Mouse (Mus musculus): Measurements from ENCODE around the gene Vwa5b1.

Vwa5b1 gene

GRCm38 (mm10) chr4:138576661-138577060, 59.0 kb downstream of the Vwa5b1 start:
- DNase-seq (ENCODE audit: low spot score) = no peak

DNA sequence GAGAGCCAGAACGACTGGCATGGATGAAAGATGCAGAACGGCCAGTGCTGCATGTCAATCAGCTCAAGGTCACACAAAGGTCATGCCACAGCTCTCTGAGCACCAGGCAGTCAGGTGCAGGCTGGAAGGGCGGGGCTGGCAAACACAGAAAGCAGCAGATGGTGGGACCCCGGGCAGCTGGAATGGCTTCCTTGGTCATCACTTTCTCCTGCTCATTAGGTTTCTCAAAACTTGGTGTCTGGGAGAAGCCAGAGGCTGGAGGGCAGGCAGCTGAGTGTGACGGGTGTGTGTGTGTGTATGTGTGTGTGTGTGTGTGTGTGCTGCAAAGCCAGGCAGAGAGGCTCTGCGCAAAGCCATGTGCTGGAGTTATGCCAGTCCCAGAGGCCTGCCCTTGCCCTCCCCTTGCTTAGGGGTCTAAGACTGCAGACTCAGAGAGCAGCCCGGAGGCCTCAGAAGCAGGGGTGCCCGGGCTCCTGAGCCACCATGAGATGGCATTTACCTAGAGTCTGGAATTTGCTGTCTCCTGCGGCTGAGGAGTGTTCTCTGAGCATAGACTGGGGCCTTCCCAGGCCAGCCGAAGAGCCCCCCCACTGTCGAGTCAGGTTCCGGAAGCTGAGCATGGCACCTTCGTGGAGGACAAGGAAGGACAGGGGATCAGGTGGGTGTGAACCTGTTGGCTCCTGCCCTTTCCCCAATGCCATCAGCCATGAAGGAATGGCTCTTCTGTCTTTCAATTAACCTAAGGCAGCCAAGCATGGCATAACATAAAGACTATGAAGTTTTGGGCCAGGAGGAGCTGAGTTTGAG, 60.7 kb downstream of the Vwa5b1 start:
- DNase-seq (ENCODE audit: low spot score) = no peak

DNA sequence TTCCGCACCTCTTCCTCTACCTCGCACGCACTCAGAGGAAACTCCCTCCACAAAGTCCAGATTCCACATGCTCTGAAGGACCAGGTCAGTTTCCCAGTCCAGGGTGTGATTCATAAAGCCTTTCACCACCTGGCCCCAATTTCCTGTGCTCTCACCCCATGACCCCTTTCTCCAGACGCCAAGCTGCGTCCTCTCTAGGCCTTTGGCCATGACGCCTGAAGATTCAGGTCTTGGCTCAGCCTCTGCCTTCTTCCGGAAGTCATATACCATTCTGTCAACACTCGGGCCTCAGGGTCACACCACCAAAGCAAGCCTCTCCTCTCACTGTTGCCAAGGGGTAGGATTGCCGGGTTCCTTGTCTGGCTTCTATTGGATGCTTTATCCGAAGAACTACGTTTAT, 65.8 kb downstream of the Vwa5b1 start:
- no peak for DNase-seq (ENCODE audit: low spot score)

- DNase-seq (ENCODE audit: low spot score) = no peak
These were observed 67.4 kb downstream of the Vwa5b1 start for GRCm38 (mm10) chr4:138568275-138568674.

GRCm38 (mm10) chr4:138561986-138562385, 73.7 kb downstream of the Vwa5b1 start:
- DNase-seq (ENCODE audit: low spot score) = peak; percentile 32

DNA sequence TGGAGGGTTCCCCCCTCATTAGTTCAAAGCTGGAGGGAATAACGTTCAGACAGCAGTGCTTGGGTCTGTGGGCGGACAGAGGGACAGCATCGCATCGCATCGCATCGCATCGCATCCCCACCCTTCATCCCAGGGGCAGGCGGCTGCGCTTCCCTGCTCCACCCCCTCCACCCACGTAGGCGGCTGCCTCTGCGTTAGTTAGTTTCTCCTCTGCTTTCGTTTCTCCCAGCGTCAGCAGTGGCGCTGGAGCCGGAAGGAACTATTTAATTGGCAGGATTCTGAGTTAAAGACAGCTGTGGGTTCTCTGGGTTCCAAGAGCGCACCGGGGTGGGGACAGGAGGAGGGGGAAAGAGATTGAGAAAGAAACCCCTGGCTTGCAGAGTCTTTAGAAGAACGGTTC, 80.2 kb downstream of the Vwa5b1 start:
- no peak for DNase-seq (ENCODE audit: low spot score)

GRCm38 (mm10) chr4:138554934-138555333, 80.8 kb downstream of the Vwa5b1 start:
- DNase-seq (ENCODE audit: low spot score) = no peak

DNA sequence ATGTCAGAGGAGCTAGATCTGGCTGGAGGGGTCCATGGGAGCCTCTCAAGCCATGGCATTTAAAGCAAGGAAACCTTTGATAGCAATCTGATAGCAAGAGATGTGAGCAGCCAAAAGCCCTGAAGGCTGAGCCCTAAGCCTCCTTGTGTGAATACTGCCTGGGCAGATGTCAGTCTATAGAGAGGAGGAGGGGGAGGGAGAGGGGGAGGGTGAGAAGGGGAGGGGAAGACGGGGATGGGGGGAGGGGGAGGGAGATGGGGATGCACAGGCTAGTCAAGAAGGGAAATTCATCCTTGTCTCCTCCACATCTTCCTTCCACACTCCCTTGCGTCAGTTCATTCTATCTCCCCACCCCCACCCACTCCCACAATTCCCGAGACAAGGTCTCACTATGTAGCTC, 81.4 kb downstream of the Vwa5b1 start:
- DNase-seq (ENCODE audit: low spot score) = no peak

DNA sequence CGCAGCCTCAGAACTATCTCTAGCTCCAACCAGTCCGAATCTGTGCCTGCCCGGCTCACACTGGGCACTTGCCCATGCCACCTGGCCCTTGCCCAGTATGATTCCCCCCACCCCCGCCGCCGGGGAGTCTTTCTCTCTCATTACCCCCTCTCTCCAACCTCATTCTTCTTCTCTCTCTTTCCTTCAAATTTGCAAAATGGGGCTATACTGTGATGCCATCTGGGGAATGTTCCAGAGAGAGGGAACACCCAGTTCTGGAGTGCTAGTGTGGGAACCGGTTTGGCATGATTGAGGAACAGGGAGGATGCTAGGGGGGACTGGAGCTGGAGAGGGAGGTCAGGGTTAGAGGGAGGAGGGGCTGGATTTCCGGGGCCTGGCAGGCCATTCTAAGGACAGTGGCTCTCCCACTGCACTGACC, 82.2 kb downstream of the Vwa5b1 start:
- DNase-seq (ENCODE audit: low spot score) = no peak

DNA sequence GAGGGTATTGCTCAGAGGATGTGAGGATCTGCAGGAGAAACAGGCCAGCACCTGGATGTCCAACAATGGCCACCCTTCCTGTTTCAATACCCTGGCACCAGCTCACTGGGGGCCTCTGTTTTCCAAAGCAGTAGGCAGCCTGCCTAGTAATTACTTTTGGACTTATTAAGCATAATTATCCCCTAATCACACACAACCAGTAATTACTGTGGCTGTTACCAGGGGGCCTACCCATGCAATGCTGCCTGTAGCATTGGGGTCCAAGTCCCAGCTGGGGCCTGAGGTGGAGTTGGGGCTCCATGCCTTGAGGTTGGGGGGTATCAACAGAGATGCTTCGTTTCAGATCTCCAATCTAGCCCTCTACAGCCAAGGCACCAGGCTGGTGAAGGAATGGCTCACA, 82.6 kb downstream of the Vwa5b1 start:
- no peak for DNase-seq (ENCODE audit: low spot score)

- no peak for DNase-seq (ENCODE audit: low spot score)
These were observed 84.1 kb downstream of the Vwa5b1 start for GRCm38 (mm10) chr4:138551601-138552000.

GRCm38 (mm10) chr4:138550557-138550956, 85.1 kb downstream of the Vwa5b1 start:
- DNase-seq (ENCODE audit: low spot score) = no peak

DNA sequence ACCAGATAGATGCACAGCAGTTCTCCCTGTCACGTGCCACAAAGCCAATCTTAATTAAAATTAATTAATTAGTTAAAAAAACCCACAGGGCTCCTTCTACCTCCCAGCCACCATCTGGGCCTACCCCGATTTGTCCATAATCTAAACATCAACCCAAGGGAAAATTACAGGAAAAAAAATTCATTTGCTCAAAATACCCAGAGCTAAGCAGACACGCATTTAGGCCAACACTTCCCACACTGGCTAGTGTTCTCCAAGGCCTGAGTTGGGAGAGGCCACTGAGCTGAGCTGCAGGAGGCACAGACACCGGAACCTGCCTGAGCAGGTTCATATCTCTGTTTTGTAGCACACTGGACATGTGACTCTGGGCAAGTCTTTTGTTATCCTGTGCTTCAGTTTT, 86.7 kb downstream of the Vwa5b1 start:
- DNase-seq (ENCODE audit: low spot score) = no peak

GRCm38 (mm10) chr4:138548124-138548561, 87.5 kb downstream of the Vwa5b1 start:
- DNase-seq (ENCODE audit: low spot score) = no peak

DNA sequence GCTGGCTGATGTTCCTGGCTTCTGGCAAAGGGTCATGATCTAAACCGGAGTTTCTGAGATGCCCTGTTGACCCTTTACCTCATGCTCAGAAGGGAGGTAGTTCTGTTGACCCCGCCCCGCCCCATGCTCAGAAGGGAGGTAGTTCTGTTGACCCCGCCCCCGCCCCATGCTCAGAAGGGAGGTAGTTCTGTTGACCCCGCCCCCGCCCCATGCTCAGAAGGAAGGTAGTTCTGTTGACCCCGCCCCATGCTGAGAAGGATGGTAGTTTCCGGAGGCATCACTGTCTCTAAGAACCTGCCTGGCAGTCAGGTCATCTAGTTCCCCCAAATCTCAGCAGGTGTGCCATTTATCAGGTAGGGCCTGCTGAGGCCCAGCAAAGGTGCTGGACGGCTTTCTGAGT, 88.1 kb downstream of the Vwa5b1 start:
- no peak for DNase-seq (ENCODE audit: low spot score)

- no peak for DNase-seq (ENCODE audit: low spot score)
These were observed 88.6 kb downstream of the Vwa5b1 start for GRCm38 (mm10) chr4:138547041-138547440.

- DNase-seq (ENCODE audit: low spot score) = no peak
These were observed 89.4 kb downstream of the Vwa5b1 start for GRCm38 (mm10) chr4:138546241-138546640.

GRCm38 (mm10) chr4:138543177-138543576, 92.5 kb downstream of the Vwa5b1 start:
- no peak for DNase-seq (ENCODE audit: low spot score)

DNA sequence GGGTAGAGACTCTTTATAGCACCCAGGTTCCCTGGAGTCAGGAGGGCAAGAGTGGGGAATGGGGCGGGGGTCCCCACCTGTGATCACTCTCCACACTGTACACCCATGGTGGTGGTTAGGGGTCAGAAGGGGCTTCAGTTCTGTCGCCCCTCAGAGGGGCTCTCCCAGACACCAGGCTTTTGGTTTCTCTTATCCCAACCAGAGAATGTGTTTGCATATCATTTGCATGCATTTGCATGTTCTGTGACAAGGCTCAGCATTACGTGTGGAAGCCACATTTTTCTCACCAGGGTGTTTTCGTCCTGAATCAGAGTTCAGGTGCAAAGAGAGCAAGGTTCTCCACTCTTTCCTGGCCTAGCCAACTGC, 97.6 kb downstream of the Vwa5b1 start:
- no peak for DNase-seq (ENCODE audit: low spot score)

DNA sequence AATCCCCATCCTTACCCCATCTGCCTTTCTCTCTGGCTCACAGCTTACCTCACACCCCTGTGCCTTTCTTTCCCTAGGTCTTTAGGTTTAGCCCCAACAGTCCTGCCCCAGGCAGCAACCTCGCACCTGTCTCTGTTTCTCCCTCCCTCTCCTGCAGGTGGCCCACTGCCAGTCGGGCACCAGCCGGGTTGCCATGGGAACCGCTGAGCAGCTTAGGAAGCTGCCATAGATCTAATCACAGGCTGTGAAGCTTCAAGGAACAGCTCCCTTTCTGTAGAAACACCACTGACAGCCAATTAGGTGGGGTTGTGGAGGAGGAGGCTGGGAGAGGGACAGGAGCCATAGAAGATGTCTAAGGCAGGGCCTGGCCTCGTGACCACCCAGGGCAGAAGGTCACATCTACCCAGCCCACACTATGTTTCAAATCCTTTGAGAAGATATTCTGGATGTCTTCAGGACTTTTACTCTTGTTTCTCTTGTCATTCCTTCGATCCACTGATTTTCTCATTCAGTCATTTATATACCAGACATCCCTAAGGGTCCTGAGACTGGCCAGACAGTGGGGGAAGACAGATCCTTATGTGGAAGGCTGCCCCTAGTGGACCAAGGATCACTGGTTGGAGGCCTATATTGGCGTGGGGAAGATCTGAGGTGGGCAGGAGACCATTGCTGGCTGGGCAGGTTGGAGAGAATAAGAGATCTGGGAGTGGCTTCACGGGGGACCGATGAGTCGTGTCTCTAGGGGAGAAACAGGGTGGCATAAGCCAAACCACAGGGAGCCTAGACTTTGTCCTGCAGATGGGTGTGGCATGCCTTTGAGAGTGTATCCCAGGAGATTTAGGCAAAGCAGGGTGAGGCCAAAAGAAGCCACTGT, 98.2 kb downstream of the Vwa5b1 start:
- DNase-seq (ENCODE audit: low spot score) = no peak

- no peak for DNase-seq (ENCODE audit: low spot score)
These were observed 100.1 kb downstream of the Vwa5b1 start for GRCm38 (mm10) chr4:138535610-138536009.

DNA sequence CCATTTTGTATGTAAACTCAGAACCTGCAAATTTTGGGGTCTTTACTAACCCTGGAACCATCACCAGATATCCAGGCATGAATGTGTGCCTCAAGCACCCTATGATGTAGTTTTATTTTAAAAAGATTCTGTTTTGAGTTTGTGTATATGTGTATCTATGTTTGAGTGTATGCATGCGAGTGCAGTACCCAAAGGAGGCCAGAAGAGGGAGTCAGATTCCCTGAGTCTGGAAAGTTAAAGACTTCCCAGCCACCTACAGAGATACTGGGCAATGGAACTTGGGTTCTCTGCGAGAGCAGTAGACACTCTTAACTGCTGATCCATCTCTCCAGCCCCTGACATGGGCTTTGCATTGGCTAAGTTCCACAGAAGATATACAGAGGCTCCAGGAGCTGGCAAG, 101.8 kb downstream of the Vwa5b1 start:
- DNase-seq (ENCODE audit: low spot score) = no peak

DNA sequence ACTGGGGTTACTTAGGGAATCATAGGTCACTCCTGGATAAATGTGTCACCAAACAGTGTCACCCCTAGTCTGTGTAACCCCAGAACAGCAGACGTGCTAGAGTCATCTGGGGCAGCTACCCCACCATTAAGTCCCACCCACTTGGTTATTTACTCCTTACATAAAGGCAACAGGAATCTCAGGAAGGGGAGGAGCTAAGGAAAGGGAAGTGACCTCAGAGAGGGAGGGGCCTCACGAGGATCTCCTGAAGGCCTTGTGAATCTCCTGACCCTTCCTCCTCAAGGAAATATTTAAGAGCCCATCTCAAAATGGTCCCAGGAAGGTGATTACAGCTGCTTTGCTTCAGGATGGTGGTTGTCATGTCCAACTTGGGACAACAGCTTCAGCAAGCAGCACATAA, 103.9 kb downstream of the Vwa5b1 start:
- no peak for DNase-seq (ENCODE audit: low spot score)
